Mouse (Mus musculus): ENCODE results near the gene Ttf2. TPM values are rescaled to one million over a fixed set of nuclear protein-coding genes. Genes with fewer than 3 reads are reported as not detected.
A peak's percentile ranks its signal among the peaks of the same experiment; 100 is the strongest.

The Ttf2 gene
- 29.6 TPM for polyA plus RNA-seq (2021)

- TF ChIP-seq CTCF (IDR thresholded peaks at IDR 0.05), result no peak
- POLR2A ChIA-PET, result interaction anchor here (0.7 to 1.2 kb wide), 2 partner anchors 10 to 161 kb away, joined by 5 read pairs; no protein-coding TSS in a partner anchor
- in situ Hi-C loops (cut with MboI; ENCODE audit: low pct_unique_long_range_greater_than_20kb), result loop anchor here (5.0 kb wide), 1 partner anchor 843 kb away; no protein-coding TSS in a partner anchor
- H3K27me3 ChIP-seq, result no peaks in the 10 kb centered on the region
- DNase-seq (ENCODE audit: low read depth, low spot score) (peak; percentile 90), ATAC-seq (peak; percentile 98)
- CTCF ChIA-PET, result interaction anchor here (0.7 to 1.0 kb wide), 4 partner anchors 326 to 524 kb away, joined by 3 read pairs; no protein-coding TSS in a partner anchor
These were observed at the start of gene Ttf2 for GRCm38 (mm10) chr3:100969176-100969917. Gene Ttf2 (minus strand): TSS chr3:100969663.

GRCm38 (mm10) chr3:101018494-101018893 lies 49.0 kb upstream of the Ttf2 start:
- ATAC-seq (no peak), DNase-seq (ENCODE audit: low read depth, low spot score) (no peak)
- TF ChIP-seq CTCF (IDR thresholded peaks at IDR 0.05), result no peak
- H3K27me3 ChIP-seq, result no peaks in the 10 kb centered on the region
- ChIA-PET CTCF (interaction anchor here (1.2 to 2.8 kb wide), 3 partner anchors 10 to 230 kb away, joined by 3 to 6 read pairs (median 4); no protein-coding TSS in a partner anchor), POLR2A (no interaction called here)
- in situ Hi-C loops (cut with MboI; ENCODE audit: low pct_unique_long_range_greater_than_20kb), result no loop called here

- TF ChIP-seq CTCF (IDR thresholded peaks at IDR 0.05), result no peak
- no peaks in the 10 kb centered on the region for H3K27me3 ChIP-seq
- in situ Hi-C loops (cut with MboI; ENCODE audit: low pct_unique_long_range_greater_than_20kb), result no loop called here
- CTCF ChIA-PET, result interaction anchor here (0.7 to 1.0 kb wide), 2 partner anchors 9 to 37 kb away, joined by 3 read pairs; no protein-coding TSS in a partner anchor
- POLR2A ChIA-PET, result no interaction called here
- DNase-seq (ENCODE audit: low read depth, low spot score) (no peak), ATAC-seq (peak; percentile 70)
These were observed 46.6 kb upstream of the Ttf2 start for GRCm38 (mm10) chr3:101016050-101016449.

- DNase-seq (ENCODE audit: low read depth, low spot score), result no peak
- CTCF ChIA-PET, result interaction anchor here (1.0 to 1.4 kb wide), 2 partner anchors 8 to 10 kb away, joined by 3 to 4 read pairs; no protein-coding TSS in a partner anchor
- in situ Hi-C loops (cut with MboI; ENCODE audit: low pct_unique_long_range_greater_than_20kb), result no loop called here
- ATAC-seq, result no peak
- POLR2A ChIA-PET, result interaction anchor here (0.6 kb wide), 3 partner anchors 8 to 534 kb away, joined by 4 to 9 read pairs (median 4); no protein-coding TSS in a partner anchor
- H3K27me3 ChIP-seq, result no peaks in the 10 kb centered on the region
- no peak for TF ChIP-seq CTCF (IDR thresholded peaks at IDR 0.05)
These were observed 45.8 kb upstream of the Ttf2 start for GRCm38 (mm10) chr3:101015254-101015653.

GRCm38 (mm10) chr3:101013536-101013935 lies 44.1 kb upstream of the Ttf2 start:
- ChIA-PET POLR2A (interaction anchor here (1.2 kb wide), 1 partner anchor 34 kb away, joined by 3 read pairs; no protein-coding TSS in a partner anchor), CTCF (interaction anchor here (1.3 to 1.9 kb wide), 3 partner anchors 14 to 92 kb away, joined by 3 to 7 read pairs (median 4); no protein-coding TSS in a partner anchor)
- no peaks in the 10 kb centered on the region for H3K27me3 ChIP-seq
- in situ Hi-C loops (cut with MboI; ENCODE audit: low pct_unique_long_range_greater_than_20kb), result no loop called here
- no peak for DNase-seq (ENCODE audit: low read depth, low spot score)
- no peak for TF ChIP-seq CTCF (IDR thresholded peaks at IDR 0.05)
- ATAC-seq, result no peak

- DNase-seq (ENCODE audit: low read depth, low spot score) (no peak), ATAC-seq (no peak)
- no peak for TF ChIP-seq CTCF (IDR thresholded peaks at IDR 0.05)
- ChIA-PET CTCF (interaction anchor here (1.9 kb wide), 1 partner anchor 14 kb away, joined by 7 read pairs; no protein-coding TSS in a partner anchor), POLR2A (no interaction called here)
- in situ Hi-C loops (cut with MboI; ENCODE audit: low pct_unique_long_range_greater_than_20kb), result no loop called here
- H3K27me3 ChIP-seq, result no peaks in the 10 kb centered on the region
These were observed 43.5 kb upstream of the Ttf2 start for GRCm38 (mm10) chr3:101013005-101013404.

GRCm38 (mm10) chr3:101012597-101012996 lies 43.1 kb upstream of the Ttf2 start:
- no peaks in the 10 kb centered on the region for H3K27me3 ChIP-seq
- POLR2A ChIA-PET, result no interaction called here
- CTCF ChIA-PET, result no interaction called here
- in situ Hi-C loops (cut with MboI; ENCODE audit: low pct_unique_long_range_greater_than_20kb), result no loop called here
- no peak for ATAC-seq
- DNase-seq (ENCODE audit: low read depth, low spot score), result no peak
- no peak for TF ChIP-seq CTCF (IDR thresholded peaks at IDR 0.05)

- H3K27me3 ChIP-seq, result no peaks in the 10 kb centered on the region
- in situ Hi-C loops (cut with MboI; ENCODE audit: low pct_unique_long_range_greater_than_20kb), result no loop called here
- no peak for ATAC-seq
- TF ChIP-seq CTCF (IDR thresholded peaks at IDR 0.05), result no peak
- ChIA-PET CTCF (no interaction called here), POLR2A (no interaction called here)
- DNase-seq (ENCODE audit: low read depth, low spot score), result no peak
These were observed 42.7 kb upstream of the Ttf2 start for GRCm38 (mm10) chr3:101012131-101012571.

- ChIA-PET CTCF (interaction anchor here (1.0 kb wide), 1 partner anchor 36 kb away, joined by 3 read pairs; no protein-coding TSS in a partner anchor), POLR2A (no interaction called here)
- in situ Hi-C loops (cut with MboI; ENCODE audit: low pct_unique_long_range_greater_than_20kb), result no loop called here
- H3K27me3 ChIP-seq, result no peaks in the 10 kb centered on the region
- no peak for DNase-seq (ENCODE audit: low read depth, low spot score)
- TF ChIP-seq CTCF (IDR thresholded peaks at IDR 0.05), result no peak
- ATAC-seq, result no peak
These were observed 41.7 kb upstream of the Ttf2 start for GRCm38 (mm10) chr3:101011203-101011600.

GRCm38 (mm10) chr3:101010589-101011202 lies 41.2 kb upstream of the Ttf2 start:
- TF ChIP-seq CTCF (IDR thresholded peaks at IDR 0.05), result no peak
- in situ Hi-C loops (cut with MboI; ENCODE audit: low pct_unique_long_range_greater_than_20kb), result no loop called here
- POLR2A ChIA-PET, result no interaction called here
- no peaks in the 10 kb centered on the region for H3K27me3 ChIP-seq
- ATAC-seq (no peak), DNase-seq (ENCODE audit: low read depth, low spot score) (no peak)
- CTCF ChIA-PET, result interaction anchor here (1.0 kb wide), 1 partner anchor 36 kb away, joined by 3 read pairs; no protein-coding TSS in a partner anchor

All from Patski (cell line).